Mouse (Mus musculus) mesoderm, embryonic 11.5 days (tissue): ENCODE results near the gene Chd1.
A peak's percentile ranks its signal among the peaks of the same experiment; 100 is the strongest.

ENCODE experiments used
- DNase-seq: peaks from one replicate; pipeline ENCODE4 v3.0.0-alpha.2; 2012; ENCODE audit warnings: low read depth, low spot score

The Chd1 gene

GRCm38 (mm10) chr17:15704475-15705300 is at the start of gene Chd1:
Chd1 (plus strand) TSS chr17:15704967.
- DNase-seq = peak; percentile 92

GRCm38 (mm10) chr17:15656881-15657607 is 47.7 kb upstream of the Chd1 start:
- peak; percentile 65 for DNase-seq

- no peak for DNase-seq
Observed at GRCm38 (mm10) chr17:15672870-15673269, 31.9 kb upstream of the Chd1 start.

GRCm38 (mm10) chr17:15677970-15678645 is 26.7 kb upstream of the Chd1 start:
- DNase-seq = no peak

- DNase-seq = no peak
Observed at GRCm38 (mm10) chr17:15679966-15680630, 24.7 kb upstream of the Chd1 start.

- no peak for DNase-seq
Observed at GRCm38 (mm10) chr17:15680661-15681060, 24.1 kb upstream of the Chd1 start.

GRCm38 (mm10) chr17:15686396-15686795 is 18.4 kb upstream of the Chd1 start:
- no peak for DNase-seq

GRCm38 (mm10) chr17:15690304-15690703 is 14.5 kb upstream of the Chd1 start:
- DNase-seq = no peak

- DNase-seq = no peak
Observed at GRCm38 (mm10) chr17:15695566-15695965, 9.2 kb upstream of the Chd1 start.

- DNase-seq = no peak
Observed at GRCm38 (mm10) chr17:15698956-15699355, 5.8 kb upstream of the Chd1 start.

- DNase-seq = no peak
Observed at GRCm38 (mm10) chr17:15701505-15701904, 3.3 kb upstream of the Chd1 start.

GRCm38 (mm10) chr17:15704158-15704474 is 651 bp upstream of the Chd1 start:
- no peak for DNase-seq

GRCm38 (mm10) chr17:15705303-15706284 is 827 bp downstream of the Chd1 start:
- DNase-seq = peak; percentile 54

- no peak for DNase-seq
Observed at GRCm38 (mm10) chr17:15714507-15714906, 9.7 kb downstream of the Chd1 start.

- DNase-seq = no peak
Observed at GRCm38 (mm10) chr17:15715013-15715902, 10.5 kb downstream of the Chd1 start.

GRCm38 (mm10) chr17:15715940-15716339 is 11.2 kb downstream of the Chd1 start:
- no peak for DNase-seq

GRCm38 (mm10) chr17:15720841-15721240 is 16.1 kb downstream of the Chd1 start:
- no peak for DNase-seq

GRCm38 (mm10) chr17:15723291-15723690 is 18.5 kb downstream of the Chd1 start:
- DNase-seq = no peak

- peak; percentile 62 for DNase-seq
Observed at GRCm38 (mm10) chr17:15723866-15724475, 19.2 kb downstream of the Chd1 start.
